Mouse (Mus musculus): ENCODE measurements around the gene Clasp2. TPM values are rescaled to one million over a fixed set of nuclear protein-coding genes. Genes with fewer than 3 reads are reported as not detected.
"Not testable (repeated sequence)": the region's sequence is repeated elsewhere in the genome, so short reads cannot be mapped to it uniquely, and the experiment has no call there.

Gene Clasp2
- total RNA-seq, 2 experiments from 2014 or later, result 41.2 to 51.6 TPM

- ATAC-seq (replicated peaks; ENCODE audit: low FRiP score, low TSS enrichment, poor library complexity, severe bottlenecking), result no peak
Observed at GRCm38 (mm10) chr9:113811327-113811726, 70.1 kb downstream of the Clasp2 start.

DNA sequence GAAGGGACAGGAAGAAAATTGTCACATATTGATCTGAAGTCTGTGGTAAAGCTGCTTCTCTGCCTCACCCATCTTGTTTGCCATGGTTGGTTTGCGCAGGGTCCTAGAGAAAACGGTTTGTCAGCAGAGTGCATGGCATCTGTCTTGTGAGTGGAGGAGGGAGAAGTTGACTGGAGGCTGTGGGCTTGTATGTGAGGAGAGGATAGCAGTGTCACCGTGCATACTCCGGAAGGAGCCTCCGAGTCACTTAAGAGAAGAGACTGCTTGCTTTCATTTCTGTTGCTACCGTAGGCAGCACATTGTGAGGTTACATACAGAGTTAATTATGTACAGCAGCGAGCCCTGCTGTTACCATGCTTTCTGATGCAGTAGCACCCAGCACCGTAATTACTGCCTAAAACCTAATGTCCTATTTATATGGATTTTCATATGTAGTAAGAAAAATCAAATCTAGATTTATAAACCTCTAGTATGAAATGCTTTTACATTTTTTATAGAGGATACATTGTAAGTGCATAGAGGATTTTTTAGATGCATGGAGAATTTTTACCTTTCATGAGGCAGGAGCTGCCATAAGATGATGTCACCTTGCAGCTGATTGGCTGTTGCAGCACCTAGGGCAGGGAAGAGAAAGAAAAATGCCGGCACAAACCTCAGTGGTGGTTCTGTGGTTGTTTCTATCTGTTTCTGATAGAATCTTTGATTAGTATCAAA lies 70.8 kb downstream of the Clasp2 start:
- peak; percentile 78 for ATAC-seq (replicated peaks; ENCODE audit: low FRiP score, low TSS enrichment, poor library complexity, severe bottlenecking)

GRCm38 (mm10) chr9:113812671-113813001 lies 71.4 kb downstream of the Clasp2 start:
- no peak for ATAC-seq (replicated peaks; ENCODE audit: low FRiP score, low TSS enrichment, poor library complexity, severe bottlenecking)

DNA sequence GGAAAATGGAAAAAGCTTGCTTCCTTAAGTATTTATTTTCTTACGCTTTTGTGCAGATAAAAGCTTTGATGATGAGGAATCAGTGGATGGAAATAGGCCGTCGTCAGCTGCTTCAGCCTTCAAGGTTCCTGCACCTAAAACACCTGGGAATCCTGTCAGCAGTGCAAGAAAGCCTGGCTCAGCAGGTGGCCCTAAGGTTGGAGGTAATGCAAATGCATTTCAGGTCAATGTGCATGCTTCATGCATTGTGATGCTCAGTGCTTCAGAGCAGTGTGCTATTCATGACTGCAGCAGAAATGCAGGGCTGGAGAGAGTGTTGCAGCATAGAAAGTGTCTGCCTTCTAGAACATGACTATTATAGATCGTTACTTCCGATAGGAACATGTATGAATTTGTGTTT lies 71.8 kb downstream of the Clasp2 start:
- no peak for ATAC-seq (replicated peaks; ENCODE audit: low FRiP score, low TSS enrichment, poor library complexity, severe bottlenecking)

- ATAC-seq (replicated peaks; ENCODE audit: low FRiP score, low TSS enrichment, poor library complexity, severe bottlenecking), result no peak
Observed at GRCm38 (mm10) chr9:113815836-113816235, 74.6 kb downstream of the Clasp2 start.

- no peak for ATAC-seq (replicated peaks; ENCODE audit: low FRiP score, low TSS enrichment, poor library complexity, severe bottlenecking)
Observed at GRCm38 (mm10) chr9:113822150-113822549, 80.9 kb downstream of the Clasp2 start.

DNA sequence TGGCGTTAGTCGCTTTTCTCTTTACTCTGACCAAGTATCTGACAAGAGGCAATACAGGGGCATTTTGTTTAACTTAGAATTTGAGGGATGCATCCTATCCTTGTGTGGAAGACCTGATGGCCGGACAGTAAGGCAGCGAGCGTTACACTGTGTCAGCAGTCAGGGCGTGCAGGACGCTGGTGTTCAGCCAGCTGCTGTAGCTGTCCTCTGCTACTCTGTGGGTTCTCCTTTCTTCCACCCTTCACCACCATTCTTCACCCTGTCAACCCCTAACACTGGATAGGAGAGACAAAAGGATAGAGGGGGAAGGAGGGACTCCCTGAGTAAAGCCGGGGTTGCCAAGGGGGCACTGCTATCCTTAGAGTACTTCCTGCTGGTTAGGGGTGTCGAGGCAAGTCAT lies 87.4 kb downstream of the Clasp2 start:
- ATAC-seq (replicated peaks; ENCODE audit: low FRiP score, low TSS enrichment, poor library complexity, severe bottlenecking), result no peak

DNA sequence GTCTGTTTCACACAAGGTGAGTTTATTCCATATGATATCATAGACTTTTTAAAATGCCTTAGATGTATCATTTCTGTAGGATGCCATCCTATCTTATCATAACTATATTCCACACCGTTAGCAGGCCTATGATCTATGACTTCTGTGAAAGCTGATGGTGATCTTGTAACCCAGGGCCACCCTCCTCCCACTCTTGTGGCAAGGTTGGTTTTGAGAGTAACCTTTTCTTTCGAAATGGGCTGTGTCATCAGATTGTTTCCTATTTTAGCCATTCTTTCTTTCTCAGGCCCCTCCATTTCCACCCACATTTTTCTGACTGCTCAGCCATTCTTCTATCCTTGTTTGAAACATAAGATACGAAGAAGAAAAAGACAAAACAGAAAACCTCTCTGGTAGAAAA lies 88.9 kb downstream of the Clasp2 start:
- ATAC-seq (replicated peaks; ENCODE audit: low FRiP score, low TSS enrichment, poor library complexity, severe bottlenecking), result no peak

DNA sequence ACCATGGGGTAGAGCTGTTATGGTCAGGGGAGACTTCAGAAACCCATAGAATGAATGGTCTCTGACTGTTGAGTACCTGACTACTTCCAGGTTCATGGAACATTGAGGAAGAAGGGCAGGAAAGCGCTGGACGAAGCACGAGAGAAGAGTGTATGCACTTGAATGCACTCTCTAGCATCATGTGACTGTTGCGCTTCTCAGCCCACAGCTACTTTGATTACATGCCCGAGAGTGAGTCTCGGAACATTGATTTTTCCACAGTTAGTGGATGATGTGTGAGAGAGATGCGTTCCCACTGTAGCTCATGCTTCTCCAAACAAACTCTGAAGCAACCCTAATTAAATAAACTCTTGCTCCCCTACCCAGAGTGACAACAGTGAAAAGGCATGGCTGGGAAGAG lies 92.2 kb downstream of the Clasp2 start:
- ATAC-seq (replicated peaks; ENCODE audit: low FRiP score, low TSS enrichment, poor library complexity, severe bottlenecking), result no peak

DNA sequence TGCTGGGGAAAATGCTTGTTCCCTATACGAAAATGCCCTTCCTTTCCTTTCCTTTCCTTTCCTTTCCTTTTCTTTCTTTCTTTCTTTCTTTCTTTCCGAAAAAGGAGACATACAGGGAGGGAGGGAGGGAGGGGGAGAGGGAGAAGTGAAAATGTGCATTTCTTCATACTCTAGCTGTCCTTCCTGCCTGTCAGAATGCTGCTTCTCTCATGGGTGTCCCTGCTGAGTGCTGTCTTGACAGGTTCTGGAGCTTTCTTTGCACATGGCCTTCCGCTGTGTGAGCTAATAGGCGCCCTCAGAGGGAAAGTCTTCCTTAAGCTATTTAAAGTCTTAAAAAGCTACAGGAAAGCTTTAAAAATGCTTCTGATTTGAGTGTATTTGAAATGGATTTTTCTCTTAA lies 95.7 kb downstream of the Clasp2 start:
- ATAC-seq (replicated peaks; ENCODE audit: low FRiP score, low TSS enrichment, poor library complexity, severe bottlenecking), result no peak

DNA sequence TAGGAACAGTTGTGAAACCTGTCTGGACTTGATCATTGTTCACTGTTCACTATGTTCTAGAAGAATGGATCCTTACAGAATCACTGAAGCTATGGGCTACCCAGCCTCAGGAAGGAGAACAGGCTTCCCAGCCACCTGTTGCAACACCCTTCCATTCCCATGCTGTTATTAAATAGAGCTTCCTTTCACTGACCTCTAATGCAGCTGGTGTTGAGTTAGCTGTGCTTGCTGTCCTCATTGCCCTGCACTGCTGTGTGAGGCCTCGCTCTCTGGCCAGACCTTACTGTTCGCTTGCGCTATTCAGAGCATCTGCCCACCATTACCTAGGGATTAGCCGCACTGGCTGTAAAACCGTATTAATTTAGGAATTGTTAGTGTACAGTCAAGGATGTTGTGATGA lies 96.2 kb downstream of the Clasp2 start:
- ATAC-seq (replicated peaks; ENCODE audit: low FRiP score, low TSS enrichment, poor library complexity, severe bottlenecking), result no peak

GRCm38 (mm10) chr9:113844029-113844428 lies 102.8 kb downstream of the Clasp2 start:
- no peak for ATAC-seq (replicated peaks; ENCODE audit: low FRiP score, low TSS enrichment, poor library complexity, severe bottlenecking)

GRCm38 (mm10) chr9:113855441-113855840 lies 114.2 kb downstream of the Clasp2 start:
- ATAC-seq (replicated peaks; ENCODE audit: low FRiP score, low TSS enrichment, poor library complexity, severe bottlenecking), result no peak

GRCm38 (mm10) chr9:113857281-113857928 lies 116.1 kb downstream of the Clasp2 start:
- ATAC-seq (replicated peaks; ENCODE audit: low FRiP score, low TSS enrichment, poor library complexity, severe bottlenecking), result peak; percentile 8

DNA sequence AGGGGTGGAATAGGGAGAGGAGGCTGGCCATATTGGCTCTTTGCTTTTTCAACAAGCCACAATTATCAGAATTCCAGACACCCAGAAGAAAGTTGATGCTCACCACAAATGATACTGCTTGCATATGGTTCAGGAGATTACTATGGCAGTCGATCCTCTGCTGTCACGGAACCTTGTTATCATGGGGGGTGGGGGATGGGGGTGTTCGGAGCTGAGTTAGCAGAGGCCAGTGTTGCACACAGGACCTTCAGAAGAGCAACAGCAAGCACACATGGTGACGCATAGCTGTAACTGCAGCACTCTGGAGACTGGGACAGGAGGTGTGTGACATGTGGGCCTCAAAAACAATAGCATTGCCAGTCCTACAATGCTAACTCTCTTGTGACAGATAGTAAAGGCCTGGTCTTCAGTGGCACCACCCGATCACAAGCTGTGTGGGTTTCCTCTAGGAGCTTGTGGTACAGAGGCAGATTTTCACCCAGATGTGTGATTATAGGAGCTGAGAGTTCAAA lies 116.7 kb downstream of the Clasp2 start:
- peak; percentile 92 for ATAC-seq (replicated peaks; ENCODE audit: low FRiP score, low TSS enrichment, poor library complexity, severe bottlenecking)

GRCm38 (mm10) chr9:113859420-113859819 lies 118.1 kb downstream of the Clasp2 start:
- no peak for ATAC-seq (replicated peaks; ENCODE audit: low FRiP score, low TSS enrichment, poor library complexity, severe bottlenecking)

GRCm38 (mm10) chr9:113863370-113863999 lies 122.2 kb downstream of the Clasp2 start:
- ATAC-seq (replicated peaks; ENCODE audit: low FRiP score, low TSS enrichment, poor library complexity, severe bottlenecking), result peak; percentile 80

- ATAC-seq (replicated peaks; ENCODE audit: low FRiP score, low TSS enrichment, poor library complexity, severe bottlenecking), result no peak
Observed at GRCm38 (mm10) chr9:113867951-113868350, 126.7 kb downstream of the Clasp2 start.

- ATAC-seq (replicated peaks; ENCODE audit: low FRiP score, low TSS enrichment, poor library complexity, severe bottlenecking), result no peak
Observed at GRCm38 (mm10) chr9:113894903-113895302, 153.6 kb downstream of the Clasp2 start.

DNA sequence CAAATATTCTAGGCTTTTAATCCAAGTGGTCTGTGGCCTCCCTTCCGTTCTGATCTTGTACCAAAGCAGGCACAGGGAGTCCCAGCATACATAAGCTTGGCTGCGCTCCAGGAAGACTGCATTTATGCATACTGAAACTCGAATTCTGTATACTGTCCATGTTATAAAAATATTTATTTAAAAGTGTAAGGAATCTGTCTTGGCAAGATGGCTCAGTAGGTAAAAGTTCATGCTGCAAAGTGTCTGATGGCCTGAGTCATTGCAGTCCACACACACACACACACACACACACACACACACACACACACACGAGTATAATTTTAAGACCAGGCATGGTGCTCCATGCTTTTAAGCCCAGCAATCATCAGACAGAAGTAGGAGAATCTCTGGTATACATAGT lies 161.9 kb downstream of the Clasp2 start:
- no peak for ATAC-seq (replicated peaks; ENCODE audit: low FRiP score, low TSS enrichment, poor library complexity, severe bottlenecking)

GRCm38 (mm10) chr9:113904315-113904714 lies 163.0 kb downstream of the Clasp2 start:
- not testable (repeated sequence) for ATAC-seq (replicated peaks; ENCODE audit: low FRiP score, low TSS enrichment, poor library complexity, severe bottlenecking)
